Mouse (Mus musculus) thymus, adult 2 months (tissue): ENCODE data around the gene Zranb1. TPM values are rescaled to one million over a fixed set of nuclear protein-coding genes. Genes with fewer than 3 reads are reported as not detected.

Experiments used
- DNase-seq: peaks from one replicate; pipeline ENCODE4 v3.0.0; 2021
- H3K27ac ChIP-seq: fragments of 200-500 bp; 2 replicates; pipeline ENCODE4 v1.5.1; 2012; ENCODE audit warnings: low read length, control low read depth; ENCODE audit not compliant: control insufficient read depth, insufficient read depth
- H3K27me3 ChIP-seq: fragments of 200-500 bp; 2 replicates; pipeline ENCODE4 v1.6.1; 2012; ENCODE audit warnings: mild to moderate bottlenecking, low read length, moderate library complexity, mixed read lengths; ENCODE audit not compliant: control insufficient read depth, insufficient read depth
- H3K36me3 ChIP-seq: fragments of 200-500 bp; 2 replicates; pipeline ENCODE4 v1.6.1; 2012; ENCODE audit warnings: mild to moderate bottlenecking, low read length, moderate library complexity; ENCODE audit not compliant: control insufficient read depth, insufficient read depth
- H3K4me1 ChIP-seq: fragments of 200-500 bp; replicated peaks from 2 replicates; pipeline ENCODE4 v1.6.1; 2012; ENCODE audit warnings: low read length; ENCODE audit not compliant: control insufficient read depth, insufficient read depth
- H3K4me3 ChIP-seq: fragments of 200-500 bp; 2 replicates; pipeline ENCODE4 v1.5.1; 2012; ENCODE audit warnings: mild to moderate bottlenecking, low read length, control low read depth, moderate library complexity; ENCODE audit not compliant: control insufficient read depth, insufficient read depth
- CTCF ChIP-seq: fragments of 200-500 bp; IDR thresholded peaks from 2 replicates; pipeline ENCODE4 v1.5.1; 2012; ENCODE audit warnings: mild to moderate bottlenecking, control low read depth, low read length, moderate library complexity, borderline replicate concordance; ENCODE audit not compliant: control insufficient read depth, poor library complexity, insufficient read depth; ENCODE audit errors: extremely low read depth
- POLR2A ChIP-seq: fragments of 200-500 bp; IDR thresholded peaks from 2 replicates; pipeline ENCODE4 v1.6.1; 2012; ENCODE audit warnings: mild to moderate bottlenecking, low read length, control low read depth, moderate library complexity; ENCODE audit not compliant: control insufficient read depth, poor library complexity, insufficient read depth; ENCODE audit errors: extremely low read depth
- WGBS: fragments of 180-500 bp; shearing (Covaris S2); methylation state at CpG from one replicate; pipeline ENCODE4 v1.1.7; 2018; 5-methylcytosine and 5-hydroxymethylcytosine counted together
- polyA plus RNA-seq: library from polyadenylated mRNA; depleted of rRNA; stranded (reverse); fragments of >200 nt; gene quantifications from 2 replicates; pipeline ENCODE4 v1.2.3, GENCODE M21; 2012

Gene Zranb1
- polyA plus RNA-seq, 1 experiment: 8.5 TPM

DNA sequence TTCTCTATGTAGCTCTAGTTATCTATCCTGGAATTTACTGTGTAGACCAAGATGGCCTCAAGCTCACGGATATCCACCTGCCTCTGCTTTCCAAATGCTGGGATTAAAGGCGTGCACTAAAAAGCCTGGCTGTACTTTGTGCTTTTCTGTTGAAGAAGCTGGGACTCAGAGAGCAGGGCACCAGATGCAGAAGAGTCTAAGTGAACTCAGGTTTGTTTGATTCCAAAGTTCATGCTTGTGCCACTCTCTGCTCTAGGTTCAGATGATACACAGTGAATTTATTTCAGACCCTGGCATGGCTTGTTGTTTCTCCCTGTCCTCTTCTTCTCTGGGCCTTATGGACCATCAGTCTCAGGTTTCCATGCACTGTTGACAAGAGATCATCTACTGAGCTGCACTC lies 5.7 kb upstream of the Zranb1 start:
- H3K36me3 ChIP-seq: no peaks in the 10 kb centered on the region
- 95% methylated on average over 2 of the region's 2 CpGs for WGBS
- H3K27ac ChIP-seq: no peak overlapping the region
- TF ChIP-seq CTCF (no peak), POLR2A (no peak)
- H3K4me3 ChIP-seq: no peak overlapping the region
- H3K27me3 ChIP-seq: no peaks in the 10 kb centered on the region
- DNase-seq: no peak
- no peaks in the 10 kb centered on the region for H3K4me1 ChIP-seq

GRCm38 (mm10) chr7:132927201-132927600 lies 3.7 kb upstream of the Zranb1 start:
- H3K27ac ChIP-seq: no peak overlapping the region
- no peak for DNase-seq
- no peak overlapping the region for H3K4me3 ChIP-seq
- no peaks in the 10 kb centered on the region for H3K36me3 ChIP-seq
- TF ChIP-seq POLR2A (no peak), CTCF (no peak)
- WGBS: 75% methylated on average over 3 of the region's 3 CpGs
- no peaks in the 10 kb centered on the region for H3K27me3 ChIP-seq
- no peaks in the 10 kb centered on the region for H3K4me1 ChIP-seq

GRCm38 (mm10) chr7:132930055-132930454 lies 887 bp upstream of the Zranb1 start:
- Histone ChIP-seq H3K27me3 (no peaks in the 10 kb centered on the region), H3K36me3 (no peaks in the 10 kb centered on the region), H3K27ac (no peak overlapping the region), H3K4me3 (no peak overlapping the region), H3K4me1 (no peaks in the 10 kb centered on the region)
- DNase-seq: no peak
- TF ChIP-seq CTCF (no peak), POLR2A (no peak)
- WGBS: 92% methylated on average over 5 of the region's 5 CpGs

DNA sequence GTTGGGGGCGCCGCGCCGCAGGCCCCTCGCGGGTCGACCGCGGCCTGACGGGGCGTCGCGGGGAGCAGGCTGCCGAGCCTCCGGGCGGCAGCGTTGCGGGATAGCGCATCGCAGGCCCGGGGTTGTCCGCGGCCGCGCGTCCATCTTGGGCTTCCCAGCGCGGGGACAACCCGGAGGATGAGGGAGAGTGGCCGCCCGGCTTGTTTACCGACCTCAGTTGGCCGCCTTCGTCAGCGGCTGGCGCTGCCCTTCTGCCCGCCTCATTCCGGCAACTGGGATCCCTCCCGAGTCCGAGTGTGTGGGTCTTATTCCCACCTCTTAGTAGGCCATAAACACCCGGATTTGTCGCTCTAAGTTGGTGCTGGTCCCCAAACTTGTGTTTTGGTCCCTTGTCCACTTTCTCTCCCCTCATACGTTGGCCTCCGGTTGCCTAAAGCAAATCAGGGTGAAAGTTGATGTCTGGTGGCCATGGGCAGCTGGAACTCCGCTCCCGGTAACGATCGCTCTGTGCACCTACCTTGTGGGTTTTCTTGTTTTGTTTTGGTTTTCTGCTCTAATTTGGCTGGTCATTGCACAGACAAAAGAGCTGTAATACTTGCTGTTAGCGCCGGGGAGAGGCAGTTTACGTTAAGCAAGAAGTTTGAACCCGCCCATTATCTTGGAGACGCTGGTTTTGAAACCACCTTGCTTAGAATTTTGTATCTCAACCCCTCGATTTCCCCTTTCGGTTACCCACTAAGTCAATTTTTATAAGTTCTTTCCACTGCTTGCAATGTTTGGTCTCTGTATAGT lies 814 bp downstream of the Zranb1 start:
- Histone ChIP-seq H3K27ac (no peak overlapping the region), H3K4me3 (peak overlapping the region; percentile 72), H3K36me3 (no peaks in the 10 kb centered on the region), H3K27me3 (no peaks in the 10 kb centered on the region), H3K4me1 (no peaks in the 10 kb centered on the region)
- DNase-seq: no peak
- TF ChIP-seq POLR2A: no peak
- no peak for TF ChIP-seq CTCF
- under 1% methylated on average over 55 of the region's 55 CpGs for WGBS

DNA sequence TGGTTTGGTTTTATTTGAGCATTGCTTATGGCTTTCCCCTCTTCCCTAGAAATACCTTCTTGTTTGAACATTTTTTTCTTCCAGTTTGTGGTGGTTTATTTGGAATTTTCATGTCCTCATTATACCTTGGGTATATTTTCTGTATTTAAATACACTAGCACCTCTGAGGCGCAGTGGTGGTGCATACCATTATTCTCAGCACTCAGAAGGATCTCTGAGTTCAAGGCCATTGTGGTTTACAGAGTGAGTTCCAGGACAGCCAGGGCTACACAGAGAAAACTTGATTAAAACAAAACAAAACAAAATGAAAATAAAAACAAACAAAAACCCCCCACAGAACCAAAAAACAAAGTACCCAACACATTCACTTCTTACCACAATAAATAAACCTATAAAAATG lies 2.4 kb downstream of the Zranb1 start:
- no peak for TF ChIP-seq CTCF
- no peak for TF ChIP-seq POLR2A
- Histone ChIP-seq H3K27ac (no peak overlapping the region), H3K4me3 (no peak overlapping the region), H3K27me3 (no peaks in the 10 kb centered on the region), H3K36me3 (no peaks in the 10 kb centered on the region), H3K4me1 (no peaks in the 10 kb centered on the region)
- WGBS: 91% methylated on average over 1 of the region's 1 CpGs
- no peak for DNase-seq

GRCm38 (mm10) chr7:132934743-132935142 lies 3.8 kb downstream of the Zranb1 start:
- Histone ChIP-seq H3K27me3 (no peaks in the 10 kb centered on the region), H3K36me3 (no peaks in the 10 kb centered on the region), H3K4me3 (no peak overlapping the region), H3K27ac (no peak overlapping the region), H3K4me1 (no peaks in the 10 kb centered on the region)
- TF ChIP-seq POLR2A: no peak
- no peak for TF ChIP-seq CTCF
- DNase-seq: no peak
